Mouse (Mus musculus) limb, embryonic 14.5 days (tissue): ENCODE data around the gene Gm20388. TPM values are rescaled to one million over a fixed set of nuclear protein-coding genes. Genes with fewer than 3 reads are reported as not detected.

Experiments
- ATAC-seq: fragments of 200-750 bp; cut with Nextera tagmentation; 2 replicates; pipeline ENCODE4 v1.8.0; 2017; ENCODE audit warnings: low read depth, moderate number of reproducible peaks, moderate TSS enrichment; ENCODE audit not compliant: low FRiP score
- DNase-seq: peaks from one replicate; pipeline ENCODE4 v3.0.0-alpha.2; 2015; ENCODE audit warnings: low spot score
- H3K27ac ChIP-seq: fragments of 300-500 bp; sonication (generic); replicated peaks from 2 replicates; pipeline ENCODE4 v1.5.1; 2014; ENCODE audit warnings: low read depth, mild to moderate bottlenecking, low read length, moderate library complexity, mixed read lengths
- H3K27me3 ChIP-seq: fragments of 300-500 bp; sonication (generic); 2 replicates; pipeline ENCODE4 v1.6.1; 2014; ENCODE audit warnings: low read length, mixed read lengths; ENCODE audit not compliant: control insufficient read depth, insufficient read depth
- H3K36me3 ChIP-seq: fragments of 300-500 bp; sonication (generic); 2 replicates; pipeline ENCODE4 v1.6.1; 2014; ENCODE audit warnings: mild to moderate bottlenecking, low read length, moderate library complexity, mixed read lengths; ENCODE audit not compliant: control insufficient read depth, insufficient read depth
- H3K4me1 ChIP-seq: fragments of 300-500 bp; sonication (generic); 2 replicates; pipeline ENCODE4 v1.6.1; 2014; ENCODE audit warnings: antibody characterized with exemption, low read length, mixed read lengths; ENCODE audit not compliant: control insufficient read depth, insufficient read depth
- H3K4me2 ChIP-seq: fragments of 300-500 bp; sonication (generic); replicated peaks from 2 replicates; pipeline ENCODE4 v1.6.1; 2014; ENCODE audit warnings: low read depth, mild to moderate bottlenecking, low read length, moderate library complexity; ENCODE audit not compliant: severe bottlenecking
- H3K4me3 ChIP-seq: fragments of 300-500 bp; sonication (generic); replicated peaks from 2 replicates; pipeline ENCODE4 v1.5.1; 2014; ENCODE audit warnings: low read length
- H3K9ac ChIP-seq: fragments of 300-500 bp; sonication (generic); 2 replicates; pipeline ENCODE4 v1.6.1; 2014; ENCODE audit warnings: mild to moderate bottlenecking, low read depth, low read length, moderate library complexity; ENCODE audit not compliant: severe bottlenecking
- H3K9me3 ChIP-seq: fragments of 300-500 bp; sonication (generic); 2 replicates; pipeline ENCODE4 v1.6.1; 2016; ENCODE audit warnings: low read length; ENCODE audit not compliant: control insufficient read depth
- POLR2A ChIP-seq: fragments of 200-500 bp; IDR thresholded peaks from 2 replicates; pipeline ENCODE4 v1.8.0; 2012; ENCODE audit warnings: inconsistent platforms, mild to moderate bottlenecking, moderate library complexity, borderline replicate concordance; ENCODE audit not compliant: insufficient read depth, insufficient read length; ENCODE audit errors: extremely low read depth
- WGBS: fragments of 180-500 bp; shearing (Covaris S2); extraction: QIAGEN DNeasy Blood & Tissue Kit; methylation state at CpG from one replicate; pipeline ENCODE4 v1.1.7; 2014; 5-methylcytosine and 5-hydroxymethylcytosine counted together
- polyA plus RNA-seq, 2 experiments: library from polyadenylated mRNA; depleted of rRNA in 1 of 2; stranded (reverse) in 1 of 2; unstranded in 1 of 2; fragments of >200 nt; fragmentation: Nextera tagmentation in 1 of 2; extraction: Ambion mirVana in 1 of 2; gene quantifications; 2 replicates each; pipeline versions ENCODE4 v1.2.1 to v1.2.3; 2012 to 2014

Gene Gm20388
- polyA plus RNA-seq, 2 experiments = 1.9 to 49.9 TPM

DNA sequence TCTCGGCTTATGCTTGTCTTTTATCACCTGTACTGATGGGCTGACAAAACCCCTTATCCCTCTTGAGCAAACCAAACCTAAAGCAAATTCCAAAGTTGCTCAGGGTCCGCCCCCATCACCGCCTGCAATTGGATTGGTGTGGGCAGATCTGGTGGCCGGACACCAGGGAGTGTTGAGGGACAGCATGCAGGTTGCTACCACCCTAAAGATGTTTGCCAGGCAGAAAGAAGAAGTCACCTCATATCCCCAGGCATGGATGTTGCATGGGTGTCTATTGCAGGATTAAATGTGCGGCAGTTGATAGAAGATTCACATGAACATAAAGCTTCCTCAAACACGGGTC is 4189.0 kb downstream of the Gm20388 start:
- Histone ChIP-seq H3K4me2 (0 out of 2 replicates have a peak overlapping the region, but pooled peaks have one; percentile 23), H3K36me3 (no peaks in the 10 kb centered on the region), H3K4me3 (no peak overlapping the region), H3K9ac (peak overlapping the region; percentile 18; the same call in 1 of the 2 replicates), H3K27ac (no peak overlapping the region), H3K9me3 (no peaks in the 10 kb centered on the region), H3K4me1 (peaks cover 11% of the 10 kb centered on the region), H3K27me3 (no peaks in the 10 kb centered on the region)
- no peak for TF ChIP-seq POLR2A
- 72% methylated on average over 6 of the region's 6 CpGs for WGBS
- DNase-seq (no peak), ATAC-seq (no peak)

DNA sequence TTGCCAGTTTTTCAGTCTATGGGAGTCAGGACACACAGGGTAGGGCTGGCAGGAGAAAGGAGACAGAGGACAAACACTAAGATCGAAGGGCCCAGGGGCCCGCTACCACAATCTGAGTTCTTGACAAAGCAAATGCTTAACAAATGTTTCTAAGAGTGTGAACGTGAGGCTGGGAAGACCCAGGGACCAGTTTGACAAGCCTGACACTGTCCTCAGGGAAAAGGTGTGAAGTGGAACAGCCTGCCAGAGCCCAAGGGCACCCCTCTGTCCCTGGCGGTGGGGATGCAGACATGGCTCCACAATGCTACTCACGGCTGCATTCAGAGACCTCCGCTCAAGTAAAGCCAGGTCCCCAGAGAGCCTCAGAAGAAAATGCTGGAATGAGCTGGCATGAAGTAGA is 4195.2 kb downstream of the Gm20388 start:
- Histone ChIP-seq H3K4me1 (no peaks in the 10 kb centered on the region), H3K36me3 (no peaks in the 10 kb centered on the region), H3K9ac (no peak overlapping the region), H3K4me3 (no peak overlapping the region), H3K27me3 (no peaks in the 10 kb centered on the region), H3K4me2 (no peak overlapping the region), H3K9me3 (no peaks in the 10 kb centered on the region), H3K27ac (no peak overlapping the region)
- 48% methylated on average over 6 of the region's 6 CpGs for WGBS
- DNase-seq (no peak), ATAC-seq (no peak)
- TF ChIP-seq POLR2A = no peak

DNA sequence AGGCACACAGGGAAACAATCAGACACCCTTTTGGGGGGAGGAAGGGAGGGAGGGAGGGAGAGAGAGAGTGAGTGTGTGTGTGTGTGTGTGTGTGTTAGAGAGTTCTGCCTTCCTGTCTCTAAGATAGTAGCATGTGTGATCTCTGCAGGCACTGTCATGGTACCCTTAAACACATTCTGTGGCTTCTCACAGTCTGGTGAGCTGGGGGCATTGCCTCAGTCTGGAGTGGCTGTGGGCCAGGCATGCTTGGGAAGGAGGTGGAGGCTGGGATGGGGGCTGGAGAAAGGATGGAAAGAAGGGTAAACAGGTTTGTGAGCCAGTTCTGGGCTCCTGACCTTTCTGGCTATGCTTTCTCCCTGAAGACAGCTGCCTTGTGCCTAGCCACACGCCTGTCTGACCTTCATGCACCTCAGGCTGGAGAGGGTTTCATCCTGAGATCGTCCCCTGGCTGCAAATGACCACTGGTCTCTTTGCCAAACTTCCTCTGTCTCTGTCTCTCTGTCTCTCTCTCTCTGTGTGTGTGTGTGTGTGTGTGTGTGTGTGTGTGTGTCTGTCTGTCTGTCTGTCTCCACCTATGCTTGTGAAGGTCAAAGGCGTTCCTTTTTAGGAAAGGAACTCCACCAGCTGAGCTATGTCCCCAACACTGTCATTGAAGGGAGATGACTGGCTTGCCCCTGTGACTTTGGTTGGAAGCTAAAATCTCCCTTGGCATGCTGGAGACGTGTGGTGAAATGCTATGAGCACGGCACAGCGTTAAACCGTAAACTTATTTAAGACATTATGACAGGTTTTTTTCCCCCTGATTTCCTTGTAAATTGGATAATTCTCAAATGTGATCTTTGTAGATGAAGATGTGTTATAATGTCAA is 4195.9 kb downstream of the Gm20388 start:
- DNase-seq = no peak
- Histone ChIP-seq H3K36me3 (no peaks in the 10 kb centered on the region), H3K27me3 (no peaks in the 10 kb centered on the region), H3K4me3 (no peak overlapping the region), H3K4me2 (no peak overlapping the region), H3K9me3 (no peaks in the 10 kb centered on the region), H3K4me1 (no peaks in the 10 kb centered on the region), H3K27ac (no peak overlapping the region), H3K9ac (no peak overlapping the region)
- no peak for TF ChIP-seq POLR2A
- 90% methylated on average over 7 of the region's 7 CpGs for whole genome bisulfite sequencing
- no peak for ATAC-seq

DNA sequence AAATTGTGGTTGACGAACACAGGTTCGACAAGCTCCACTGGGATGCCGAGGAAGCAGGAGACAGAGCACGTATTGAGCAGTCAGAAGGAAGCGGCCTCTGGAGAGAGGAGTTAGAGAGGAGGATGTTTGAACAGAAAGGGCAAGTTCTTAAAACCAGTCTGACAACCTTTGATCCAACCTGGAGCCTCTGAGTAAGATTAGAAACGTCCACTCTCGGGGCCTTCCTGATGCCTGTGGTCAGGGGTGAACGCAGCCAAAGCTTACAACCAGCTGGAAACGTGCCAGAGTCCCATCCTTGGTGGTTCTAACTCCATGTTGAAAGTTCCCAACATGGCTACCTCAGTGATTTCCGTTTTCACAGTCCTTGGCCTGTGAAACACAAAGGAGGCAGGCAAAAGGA is 4202.5 kb downstream of the Gm20388 start:
- DNase-seq = no peak

DNA sequence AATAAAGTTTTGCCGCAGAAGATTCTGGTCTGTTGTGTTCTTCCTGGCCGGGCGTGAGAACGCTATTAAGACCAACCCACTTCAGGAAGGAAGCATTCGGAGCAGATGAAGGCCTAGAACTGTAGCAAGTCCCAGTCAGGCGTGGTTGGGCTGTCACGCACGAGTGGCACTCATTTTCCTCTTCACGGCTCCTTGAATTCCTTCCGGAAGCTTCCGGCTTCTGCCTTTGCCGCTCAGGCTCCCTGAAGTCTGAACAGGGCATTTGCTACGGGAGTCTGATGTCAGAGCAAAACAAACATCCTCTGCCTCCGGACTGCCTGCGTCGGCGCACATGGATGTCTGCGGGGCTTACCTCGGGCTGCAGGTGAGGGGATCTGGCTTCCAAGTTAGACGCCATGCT is 4214.6 kb downstream of the Gm20388 start:
- no peak overlapping the region for H3K9ac ChIP-seq
- H3K27ac ChIP-seq = no peak overlapping the region
- H3K4me2 ChIP-seq = no peak overlapping the region
- H3K9me3 ChIP-seq = no peaks in the 10 kb centered on the region
- DNase-seq (no peak), ATAC-seq (no peak)
- 98% methylated on average over 20 of the region's 20 CpGs for WGBS
- no peak for TF ChIP-seq POLR2A
- H3K36me3 ChIP-seq = no peaks in the 10 kb centered on the region
- H3K4me1 ChIP-seq = no peaks in the 10 kb centered on the region
- H3K27me3 ChIP-seq = no peaks in the 10 kb centered on the region
- H3K4me3 ChIP-seq = no peak overlapping the region

More for the DNA sequence above, 4202.5 kb downstream of the Gm20388 start:
- ATAC-seq = no peak
- no peaks in the 10 kb centered on the region for H3K4me1 ChIP-seq
- no peak overlapping the region for H3K9ac ChIP-seq
- H3K4me3 ChIP-seq = no peak overlapping the region
- H3K9me3 ChIP-seq = no peaks in the 10 kb centered on the region
- no peak overlapping the region for H3K27ac ChIP-seq
- no peak overlapping the region for H3K4me2 ChIP-seq
- no peak for TF ChIP-seq POLR2A
- H3K36me3 ChIP-seq = no peaks in the 10 kb centered on the region
- H3K27me3 ChIP-seq = no peaks in the 10 kb centered on the region
- WGBS = 70% methylated on average over 10 of the region's 10 CpGs
